Mouse (Mus musculus): ENCODE results near the gene Slc12a7. TPM values are rescaled to one million over a fixed set of nuclear protein-coding genes. Genes with fewer than 3 reads are reported as not detected.

Gene Slc12a7
- polyA plus RNA-seq, 1 experiment from 2014 or later, result 20.1 TPM

DNA sequence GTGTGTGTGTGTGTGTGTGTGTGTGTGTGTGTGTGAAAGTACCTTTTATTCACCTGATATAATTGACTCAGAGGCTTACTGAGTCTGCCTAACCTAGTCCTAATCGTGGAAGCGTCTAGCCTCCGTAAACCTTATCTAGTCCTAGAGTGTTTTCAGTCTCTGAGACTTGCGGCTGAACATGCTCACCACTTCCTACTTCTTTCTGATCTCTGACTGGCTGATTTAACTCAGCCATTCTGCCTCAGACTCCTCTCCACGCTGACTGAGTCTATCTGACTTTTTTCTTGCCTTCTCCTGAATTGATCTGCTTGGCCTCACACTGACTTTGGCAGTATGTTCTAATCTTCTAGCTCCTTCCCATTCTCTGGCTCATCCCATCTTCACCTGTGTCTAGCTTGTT is 7.6 kb upstream of the Slc12a7 start:
- Histone ChIP-seq H3K27me3 (ENCODE audit: control insufficient read depth, insufficient read depth, low read length) (no peaks in the 10 kb centered on the region), H3K4me2 (replicated peaks; ENCODE audit: low read depth, low read length) (no peak overlapping the region), H3K4me3 (ENCODE audit: low read depth, low read length) (no peak overlapping the region), H3K27ac (ENCODE audit: low read length) (no peak overlapping the region), H3K9ac (replicated peaks; ENCODE audit: low read depth, low read length) (no peak overlapping the region), H3K4me1 (ENCODE audit: control insufficient read depth, insufficient read depth, low read length) (no peaks in the 10 kb centered on the region), H3K36me3 (ENCODE audit: control insufficient read depth, insufficient read depth, low read length) (no peaks in the 10 kb centered on the region), H3K9me3 (ENCODE audit: control insufficient read depth, low read depth, low read length) (no peaks in the 10 kb centered on the region)
- ATAC-seq (ENCODE audit: insufficient number of reproducible peaks, insufficient read depth, low FRiP score, low read depth), result no peak
- WGBS, result 76% methylated on average over 5 of the region's 5 CpGs

GRCm38 (mm10) chr13:73727621-73728025 is 5.3 kb upstream of the Slc12a7 start:
- Histone ChIP-seq H3K27ac (ENCODE audit: low read length) (no peak overlapping the region), H3K36me3 (ENCODE audit: control insufficient read depth, insufficient read depth, low read length) (no peaks in the 10 kb centered on the region), H3K4me3 (ENCODE audit: low read depth, low read length) (no peak overlapping the region), H3K27me3 (ENCODE audit: control insufficient read depth, insufficient read depth, low read length) (no peaks in the 10 kb centered on the region), H3K4me2 (replicated peaks; ENCODE audit: low read depth, low read length) (no peak overlapping the region), H3K9ac (replicated peaks; ENCODE audit: low read depth, low read length) (no peak overlapping the region), H3K4me1 (ENCODE audit: control insufficient read depth, insufficient read depth, low read length) (no peaks in the 10 kb centered on the region), H3K9me3 (ENCODE audit: control insufficient read depth, low read depth, low read length) (no peaks in the 10 kb centered on the region)
- no peak for ATAC-seq (ENCODE audit: insufficient number of reproducible peaks, insufficient read depth, low FRiP score, low read depth)
- 31% methylated on average over 2 of the region's 2 CpGs for WGBS

DNA sequence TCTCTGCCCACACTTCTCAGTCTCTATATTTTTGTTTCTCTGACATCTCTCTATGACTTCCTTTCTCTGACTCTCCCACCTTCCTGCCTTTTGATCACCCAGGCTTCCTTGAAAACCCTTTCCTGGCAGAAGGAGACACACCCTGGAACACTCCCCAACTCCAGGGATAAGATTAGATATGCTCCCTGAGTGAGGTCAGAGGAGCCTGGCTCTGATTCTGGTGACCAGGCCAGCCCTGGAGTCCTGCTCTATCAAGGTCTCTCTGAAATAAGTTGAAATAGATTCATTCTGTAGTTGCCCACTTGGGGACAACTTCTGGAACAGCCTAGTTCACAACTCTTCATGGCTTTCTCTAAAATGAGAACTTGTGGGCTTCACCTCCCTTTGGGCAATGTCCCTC is 4.3 kb upstream of the Slc12a7 start:
- Histone ChIP-seq H3K36me3 (ENCODE audit: control insufficient read depth, insufficient read depth, low read length) (no peaks in the 10 kb centered on the region), H3K9ac (replicated peaks; ENCODE audit: low read depth, low read length) (no peak overlapping the region), H3K4me1 (ENCODE audit: control insufficient read depth, insufficient read depth, low read length) (no peaks in the 10 kb centered on the region), H3K27ac (ENCODE audit: low read length) (no peak overlapping the region), H3K4me2 (replicated peaks; ENCODE audit: low read depth, low read length) (no peak overlapping the region), H3K27me3 (ENCODE audit: control insufficient read depth, insufficient read depth, low read length) (no peaks in the 10 kb centered on the region), H3K9me3 (ENCODE audit: control insufficient read depth, low read depth, low read length) (no peaks in the 10 kb centered on the region), H3K4me3 (ENCODE audit: low read depth, low read length) (no peak overlapping the region)
- no peak for ATAC-seq (ENCODE audit: insufficient number of reproducible peaks, insufficient read depth, low FRiP score, low read depth)

- no peaks in the 10 kb centered on the region for H3K27me3 ChIP-seq (ENCODE audit: control insufficient read depth, insufficient read depth, low read length)
- H3K36me3 ChIP-seq (ENCODE audit: control insufficient read depth, insufficient read depth, low read length), result no peaks in the 10 kb centered on the region
- no peak overlapping the region for H3K4me2 ChIP-seq (replicated peaks; ENCODE audit: low read depth, low read length)
- no peak overlapping the region for H3K27ac ChIP-seq (ENCODE audit: low read length)
- 71% methylated on average over 1 of the region's 1 CpGs for WGBS
- H3K4me1 ChIP-seq (ENCODE audit: control insufficient read depth, insufficient read depth, low read length), result no peaks in the 10 kb centered on the region
- H3K9ac ChIP-seq (replicated peaks; ENCODE audit: low read depth, low read length), result no peak overlapping the region
- no peak for ATAC-seq (ENCODE audit: insufficient number of reproducible peaks, insufficient read depth, low FRiP score, low read depth)
- no peaks in the 10 kb centered on the region for H3K9me3 ChIP-seq (ENCODE audit: control insufficient read depth, low read depth, low read length)
- no peak overlapping the region for H3K4me3 ChIP-seq (ENCODE audit: low read depth, low read length)
These were observed 2.0 kb upstream of the Slc12a7 start for GRCm38 (mm10) chr13:73730913-73731312.

DNA sequence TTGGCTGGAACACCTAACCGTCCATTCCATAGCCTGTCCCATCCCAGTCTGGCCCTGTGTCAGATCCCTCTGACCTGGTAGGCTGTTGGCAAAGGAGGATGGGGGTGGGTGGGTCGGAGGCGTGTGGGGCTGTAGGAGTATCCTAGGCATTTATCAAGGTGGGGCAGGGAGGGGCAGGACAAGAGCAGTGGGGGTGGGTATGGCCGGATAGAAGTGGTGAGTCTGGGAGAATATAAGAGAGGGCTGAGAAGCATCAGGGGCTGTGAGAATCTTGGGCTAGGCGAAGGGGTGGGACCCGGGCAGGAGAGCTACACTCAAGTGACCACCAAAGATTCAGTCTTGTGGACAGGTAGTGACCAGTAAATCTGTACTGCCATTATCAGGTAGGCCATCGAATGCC is 659 bp upstream of the Slc12a7 start:
- WGBS, result 56% methylated on average over 7 of the region's 7 CpGs
- ATAC-seq (ENCODE audit: insufficient number of reproducible peaks, insufficient read depth, low FRiP score, low read depth), result 0 out of 2 replicates have a peak, but pooled peaks have one; percentile 6
- H3K4me1 ChIP-seq (ENCODE audit: control insufficient read depth, insufficient read depth, low read length), result no peaks in the 10 kb centered on the region
- H3K27ac ChIP-seq (ENCODE audit: low read length), result no peak overlapping the region
- H3K9me3 ChIP-seq (ENCODE audit: control insufficient read depth, low read depth, low read length), result no peaks in the 10 kb centered on the region
- no peaks in the 10 kb centered on the region for H3K27me3 ChIP-seq (ENCODE audit: control insufficient read depth, insufficient read depth, low read length)
- no peaks in the 10 kb centered on the region for H3K36me3 ChIP-seq (ENCODE audit: control insufficient read depth, insufficient read depth, low read length)
- H3K9ac ChIP-seq (replicated peaks; ENCODE audit: low read depth, low read length), result 0 out of 2 replicates have a peak overlapping the region, but pooled peaks have one; percentile 6
- H3K4me2 ChIP-seq (replicated peaks; ENCODE audit: low read depth, low read length), result peak overlapping the region; percentile 63
- peak overlapping the region; percentile 24; the same call in 1 of the 2 replicates for H3K4me3 ChIP-seq (ENCODE audit: low read depth, low read length)

GRCm38 (mm10) chr13:73734379-73734778 is 1.5 kb downstream of the Slc12a7 start:
- Histone ChIP-seq H3K36me3 (ENCODE audit: control insufficient read depth, insufficient read depth, low read length) (no peaks in the 10 kb centered on the region), H3K4me1 (ENCODE audit: control insufficient read depth, insufficient read depth, low read length) (no peaks in the 10 kb centered on the region), H3K4me3 (ENCODE audit: low read depth, low read length) (no peak overlapping the region), H3K27me3 (ENCODE audit: control insufficient read depth, insufficient read depth, low read length) (no peaks in the 10 kb centered on the region), H3K27ac (ENCODE audit: low read length) (no peak overlapping the region), H3K4me2 (replicated peaks; ENCODE audit: low read depth, low read length) (no peak overlapping the region), H3K9me3 (ENCODE audit: control insufficient read depth, low read depth, low read length) (no peaks in the 10 kb centered on the region), H3K9ac (replicated peaks; ENCODE audit: low read depth, low read length) (no peak overlapping the region)
- WGBS, result 89% methylated on average over 1 of the region's 1 CpGs
- ATAC-seq (ENCODE audit: insufficient number of reproducible peaks, insufficient read depth, low FRiP score, low read depth), result no peak

DNA sequence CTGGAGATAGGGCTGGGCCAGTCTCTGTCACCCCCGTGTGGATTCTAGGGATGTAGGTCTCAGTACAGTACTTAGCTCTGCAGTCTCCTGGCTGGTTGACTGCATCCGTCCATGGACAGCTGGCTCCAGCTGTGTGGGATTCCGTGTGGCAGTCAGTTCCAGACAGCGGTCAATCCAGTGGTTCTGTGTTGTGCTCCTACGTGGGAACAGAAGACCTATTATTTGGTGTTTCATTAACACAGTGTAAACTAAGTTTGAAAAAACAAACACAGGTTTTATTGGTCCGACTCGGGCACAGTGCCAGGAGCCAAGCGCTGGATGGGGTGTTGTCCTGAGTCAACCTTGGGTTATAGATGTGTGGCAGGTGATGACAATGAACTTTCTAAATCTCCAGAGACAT is 2.4 kb downstream of the Slc12a7 start:
- no peak overlapping the region for H3K4me2 ChIP-seq (replicated peaks; ENCODE audit: low read depth, low read length)
- peak; percentile 33; the same call in 1 of the 2 replicates for ATAC-seq (ENCODE audit: insufficient number of reproducible peaks, insufficient read depth, low FRiP score, low read depth)

DNA sequence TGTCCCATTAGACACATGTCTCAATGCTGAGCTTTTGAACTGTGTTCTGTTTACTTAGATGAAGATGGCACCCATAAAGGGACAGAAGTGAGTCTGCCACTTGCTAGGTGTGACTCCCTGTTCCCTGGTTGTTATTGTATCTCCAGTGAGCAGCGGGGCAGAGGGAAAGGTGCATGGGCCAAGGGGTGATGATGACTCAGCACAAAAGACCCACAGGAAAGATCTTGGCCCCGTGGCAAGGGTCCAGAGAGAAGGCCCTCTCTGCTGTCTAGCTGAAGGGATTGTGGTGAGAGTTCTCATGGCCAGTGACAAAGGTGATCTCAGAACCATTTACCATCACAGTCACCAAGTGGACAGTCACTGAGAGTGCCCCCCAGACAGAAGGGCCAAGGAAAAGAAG is 3.0 kb downstream of the Slc12a7 start:
- no peaks in the 10 kb centered on the region for H3K4me1 ChIP-seq (ENCODE audit: control insufficient read depth, insufficient read depth, low read length)
- H3K27ac ChIP-seq (ENCODE audit: low read length), result no peak overlapping the region
- H3K36me3 ChIP-seq (ENCODE audit: control insufficient read depth, insufficient read depth, low read length), result no peaks in the 10 kb centered on the region
- ATAC-seq (ENCODE audit: insufficient number of reproducible peaks, insufficient read depth, low FRiP score, low read depth), result no peak
- no peaks in the 10 kb centered on the region for H3K9me3 ChIP-seq (ENCODE audit: control insufficient read depth, low read depth, low read length)
- no peaks in the 10 kb centered on the region for H3K27me3 ChIP-seq (ENCODE audit: control insufficient read depth, insufficient read depth, low read length)
- H3K4me2 ChIP-seq (replicated peaks; ENCODE audit: low read depth, low read length), result no peak overlapping the region
- H3K9ac ChIP-seq (replicated peaks; ENCODE audit: low read depth, low read length), result no peak overlapping the region
- 71% methylated on average over 2 of the region's 2 CpGs for WGBS
- no peak overlapping the region for H3K4me3 ChIP-seq (ENCODE audit: low read depth, low read length)

More for the DNA sequence above, 2.4 kb downstream of the Slc12a7 start:
- Histone ChIP-seq H3K9me3 (ENCODE audit: control insufficient read depth, low read depth, low read length) (no peaks in the 10 kb centered on the region), H3K4me3 (ENCODE audit: low read depth, low read length) (no peak overlapping the region), H3K4me1 (ENCODE audit: control insufficient read depth, insufficient read depth, low read length) (no peaks in the 10 kb centered on the region), H3K27ac (ENCODE audit: low read length) (no peak overlapping the region), H3K9ac (replicated peaks; ENCODE audit: low read depth, low read length) (no peak overlapping the region), H3K27me3 (ENCODE audit: control insufficient read depth, insufficient read depth, low read length) (no peaks in the 10 kb centered on the region), H3K36me3 (ENCODE audit: control insufficient read depth, insufficient read depth, low read length) (no peaks in the 10 kb centered on the region)
- WGBS, result 47% methylated on average over 8 of the region's 8 CpGs

- no peaks in the 10 kb centered on the region for H3K9me3 ChIP-seq (ENCODE audit: control insufficient read depth, low read depth, low read length)
- H3K36me3 ChIP-seq (ENCODE audit: control insufficient read depth, insufficient read depth, low read length), result no peaks in the 10 kb centered on the region
- no peak for ATAC-seq (ENCODE audit: insufficient number of reproducible peaks, insufficient read depth, low FRiP score, low read depth)
- H3K4me1 ChIP-seq (ENCODE audit: control insufficient read depth, insufficient read depth, low read length), result no peaks in the 10 kb centered on the region
- H3K4me2 ChIP-seq (replicated peaks; ENCODE audit: low read depth, low read length), result no peak overlapping the region
- no peak overlapping the region for H3K27ac ChIP-seq (ENCODE audit: low read length)
- no peaks in the 10 kb centered on the region for H3K27me3 ChIP-seq (ENCODE audit: control insufficient read depth, insufficient read depth, low read length)
- H3K4me3 ChIP-seq (ENCODE audit: low read depth, low read length), result no peak overlapping the region
- 79% methylated on average over 3 of the region's 3 CpGs for WGBS
- no peak overlapping the region for H3K9ac ChIP-seq (replicated peaks; ENCODE audit: low read depth, low read length)
These were observed 4.0 kb downstream of the Slc12a7 start for GRCm38 (mm10) chr13:73736943-73737342.
